In genomic region chrX:23822885-23823284, GRCm38 (mm10) we compare ENCODE assay signal across 38 mouse cellular contexts. TPM values are rescaled to one million over a fixed set of nuclear protein-coding genes. Genes with fewer than 3 reads are reported as not detected.
"Had no signal": no experiment of that assay in that cellular context is flagged by ENCODE, and none has a peak within 500 bp of the region (broad histone marks: within the 10 kb centered on the region; RNA-seq: fewer than 3 reads in every experiment).

No protein-coding gene starts in this region.

RNA-seq across cellular contexts. Expression of gene Gm4907, which starts 59.5 kb away (rescaled TPM):
- total RNA-seq: left cerebral cortex, postnatal 10 days; left cerebral cortex, postnatal 14 days; left cerebral cortex, postnatal 25 days; left cerebral cortex, postnatal 36 days; left cerebral cortex, postnatal 4 days; liver, adult 2 months; megakaryocyte progenitor cell, adult 5-6 weeks; megakaryocyte, adult 5-6 weeks; megakaryocyte-erythroid progenitor cell, adult 5-6 weeks; midbrain, postnatal 0 days; monocyte, adult 5-6 weeks had no signal
- polyA plus RNA-seq: limb, embryonic 10.5 days; limb, embryonic 11.5 days; limb, embryonic 12.5 days; limb, embryonic 13.5 days; limb, embryonic 15.5 days; liver, adult 2 months; liver, embryonic 11.5 days; liver, embryonic 12.5 days; liver, embryonic 13.5 days; liver, embryonic 14.5 days; liver, embryonic 15.5 days; liver, embryonic 16.5 days; liver, postnatal 0 days; lung, adult 2 months; lung, embryonic 14.5 days; lung, embryonic 15.5 days; lung, embryonic 16.5 days; lung, postnatal 0 days; macrophage; midbrain, embryonic 10.5 days; midbrain, embryonic 11.5 days; midbrain, embryonic 12.5 days; midbrain, embryonic 13.5 days; midbrain, embryonic 14.5 days; midbrain, embryonic 15.5 days; midbrain, embryonic 16.5 days; midbrain, postnatal 0 days; neural tube, embryonic 11.5 days; neural tube, embryonic 12.5 days had no signal
